Mouse (Mus musculus) midbrain, embryonic 11.5 days (tissue): Measurements from ENCODE around the gene Dpp6. TPM values are rescaled to one million over a fixed set of nuclear protein-coding genes. Genes with fewer than 3 reads are reported as not detected.

Experiments
- ATAC-seq: fragments of 200-750 bp; cut with Nextera tagmentation; 2 replicates; pipeline ENCODE4 v1.8.0; 2017; ENCODE audit warnings: moderate TSS enrichment, moderate library complexity; ENCODE audit not compliant: low FRiP score
- DNase-seq: peaks from one replicate; pipeline ENCODE4 v3.0.0; 2015; ENCODE audit warnings: low spot score; ENCODE audit errors: missing footprints
- H3K27ac ChIP-seq: fragments of 300-500 bp; sonication (generic); 2 replicates; pipeline ENCODE4 v1.5.1; 2014; ENCODE audit warnings: low read depth, low read length
- H3K27me3 ChIP-seq: fragments of 300-500 bp; sonication (generic); 2 replicates; pipeline ENCODE4 v1.6.1; 2014; ENCODE audit warnings: mild to moderate bottlenecking, low read length, moderate library complexity, mixed read lengths; ENCODE audit not compliant: control insufficient read depth, insufficient read depth
- H3K36me3 ChIP-seq: fragments of 300-500 bp; sonication (generic); 2 replicates; pipeline ENCODE4 v1.6.1; 2014; ENCODE audit warnings: mild to moderate bottlenecking, low read length, moderate library complexity, mixed read lengths; ENCODE audit not compliant: control insufficient read depth, insufficient read depth
- H3K4me1 ChIP-seq: fragments of 300-500 bp; sonication (generic); 2 replicates; pipeline ENCODE4 v1.6.1; 2014; ENCODE audit warnings: low read length; ENCODE audit not compliant: control insufficient read depth, insufficient read depth
- H3K4me2 ChIP-seq: fragments of 300-500 bp; sonication (generic); 2 replicates; pipeline ENCODE4 v1.6.1; 2014; ENCODE audit warnings: mild to moderate bottlenecking, moderate library complexity
- H3K4me3 ChIP-seq: fragments of 300-500 bp; sonication (generic); 2 replicates; pipeline ENCODE4 v1.5.1; 2014; ENCODE audit warnings: low read depth, low read length
- H3K9ac ChIP-seq: fragments of 300-500 bp; sonication (generic); 2 replicates; pipeline ENCODE4 v1.6.1; 2014; ENCODE audit warnings: low read length
- H3K9me3 ChIP-seq: fragments of 300-500 bp; sonication (generic); 2 replicates; pipeline ENCODE4 v1.6.1; 2016; ENCODE audit warnings: low read length; ENCODE audit not compliant: control insufficient read depth
- WGBS: fragments of 180-500 bp; shearing (Covaris S2); extraction: QIAGEN DNeasy Blood & Tissue Kit; methylation state at CpG from one replicate; pipeline ENCODE4 v1.1.7; 2014; 5-methylcytosine and 5-hydroxymethylcytosine counted together
- polyA plus RNA-seq: library from polyadenylated mRNA; unstranded; fragments of >200 nt; fragmentation: Nextera tagmentation; extraction: Ambion mirVana; gene quantifications from 2 replicates; pipeline ENCODE4 v1.2.1, GENCODE M21; 2014

Dpp6 gene
- polyA plus RNA-seq, 1 experiment from 2014 or later: 13.4 TPM

DNA sequence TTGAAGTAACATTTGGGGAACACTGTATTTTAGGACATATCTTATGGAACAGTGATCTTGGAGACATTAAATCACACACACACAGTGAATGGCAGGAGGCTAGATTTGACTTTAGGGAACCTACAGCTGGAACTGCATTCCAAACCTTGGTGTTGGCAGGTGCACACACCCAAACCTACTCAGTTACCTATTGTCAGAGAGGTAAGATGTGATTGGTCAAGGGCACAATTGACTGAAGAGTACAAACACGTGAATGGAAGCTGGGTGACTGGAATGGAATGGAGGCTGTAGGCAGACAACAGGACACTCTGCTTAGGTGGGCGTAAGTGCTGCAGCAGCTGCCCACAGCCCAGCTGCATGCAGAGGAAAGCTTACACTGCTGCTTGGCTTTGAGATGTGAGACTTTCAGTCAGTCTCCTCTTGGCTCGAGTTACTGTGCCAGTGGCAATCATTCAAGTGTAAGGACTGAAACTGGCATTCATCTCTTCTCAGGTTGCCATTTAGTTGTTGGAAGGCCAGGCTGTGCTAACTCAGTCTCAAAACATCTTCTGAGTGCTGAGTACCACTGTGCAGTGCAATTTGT, 507.4 kb downstream of the Dpp6 start:
- H3K36me3 ChIP-seq: no peaks in the 10 kb centered on the region
- no peak overlapping the region for H3K4me2 ChIP-seq
- no peaks in the 10 kb centered on the region for H3K4me1 ChIP-seq
- H3K27ac ChIP-seq: no peak overlapping the region
- H3K27me3 ChIP-seq: no peaks in the 10 kb centered on the region
- H3K9ac ChIP-seq: no peak overlapping the region
- H3K9me3 ChIP-seq: no peaks in the 10 kb centered on the region
- ATAC-seq (no peak), DNase-seq (no peak)
- WGBS: 67% methylated on average over 3 of the region's 3 CpGs
- no peak overlapping the region for H3K4me3 ChIP-seq

GRCm38 (mm10) chr5:27336698-27337097, 519.7 kb downstream of the Dpp6 start:
- 72% methylated on average over 2 of the region's 2 CpGs for WGBS
- DNase-seq (no peak), ATAC-seq (no peak)
- Histone ChIP-seq H3K9ac (no peak overlapping the region), H3K4me1 (no peaks in the 10 kb centered on the region), H3K36me3 (no peaks in the 10 kb centered on the region), H3K9me3 (no peaks in the 10 kb centered on the region), H3K27ac (no peak overlapping the region), H3K4me2 (no peak overlapping the region), H3K27me3 (no peaks in the 10 kb centered on the region), H3K4me3 (no peak overlapping the region)

DNA sequence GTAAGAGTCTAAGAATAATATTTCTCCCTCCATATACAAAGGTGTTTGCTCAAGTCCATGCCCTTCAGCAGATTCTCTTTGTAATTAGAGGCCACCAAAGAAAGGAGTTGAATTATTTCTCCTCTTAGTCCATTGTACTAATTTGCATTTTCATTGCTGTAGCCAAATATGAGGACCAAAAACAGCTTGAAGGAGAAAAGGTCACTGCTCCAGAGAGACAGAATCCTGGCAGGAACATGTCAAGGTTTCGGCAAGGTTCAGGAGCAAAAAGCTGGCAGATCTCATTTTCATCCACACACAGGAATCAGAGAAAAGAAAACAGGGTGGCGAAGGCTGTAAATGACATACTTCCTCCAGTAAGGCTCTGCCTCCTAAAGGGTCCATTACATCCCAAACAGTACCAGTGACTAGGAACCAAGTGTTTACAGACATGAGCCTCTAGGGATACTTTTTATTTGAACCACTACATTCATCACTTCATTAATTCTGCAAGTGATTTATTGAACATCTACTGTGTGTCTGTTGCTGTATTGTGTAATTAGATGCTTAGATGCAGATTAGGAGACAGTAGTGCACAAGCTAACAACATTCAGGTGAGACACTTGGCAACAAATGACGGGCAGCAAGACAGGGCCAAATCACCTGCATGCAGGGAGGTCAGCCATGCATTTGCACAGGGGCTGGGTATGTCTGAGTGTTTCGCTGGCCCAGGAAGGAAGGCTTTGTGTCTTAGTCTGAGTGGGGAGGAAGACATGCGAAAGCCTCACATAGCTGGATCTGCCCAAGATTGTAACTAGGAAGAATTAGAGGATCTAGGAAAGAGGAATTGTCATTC, 522.4 kb downstream of the Dpp6 start:
- Histone ChIP-seq H3K4me3 (no peak overlapping the region), H3K27ac (no peak overlapping the region), H3K4me2 (no peak overlapping the region), H3K4me1 (no peaks in the 10 kb centered on the region), H3K36me3 (no peaks in the 10 kb centered on the region), H3K9me3 (no peaks in the 10 kb centered on the region), H3K9ac (no peak overlapping the region), H3K27me3 (no peaks in the 10 kb centered on the region)
- no peak for ATAC-seq
- DNase-seq: peak; percentile 44
- WGBS: 84% methylated on average over 5 of the region's 5 CpGs

DNA sequence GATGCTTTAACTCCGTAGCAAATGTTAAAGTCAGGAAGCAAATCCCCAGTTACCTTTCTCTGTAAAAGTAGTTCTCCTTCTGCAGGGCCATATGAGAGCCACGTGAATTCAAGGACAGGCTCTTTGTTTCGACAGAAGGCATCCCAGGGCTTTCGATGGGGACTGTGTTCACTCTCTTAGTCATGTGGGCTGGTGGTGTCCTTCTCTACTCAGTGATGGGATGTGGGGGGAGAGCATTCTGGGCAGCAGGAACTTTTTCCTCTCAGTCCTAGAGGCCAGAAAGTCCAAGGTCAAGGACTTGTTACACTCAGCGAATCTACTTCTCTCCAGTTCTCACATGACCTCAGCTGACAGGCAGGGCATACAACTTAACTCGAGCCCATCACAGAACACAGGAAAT, 525.3 kb downstream of the Dpp6 start:
- 82% methylated on average over 6 of the region's 6 CpGs for WGBS
- Histone ChIP-seq H3K9me3 (no peaks in the 10 kb centered on the region), H3K4me2 (no peak overlapping the region), H3K9ac (no peak overlapping the region), H3K27me3 (no peaks in the 10 kb centered on the region), H3K4me1 (no peaks in the 10 kb centered on the region), H3K4me3 (no peak overlapping the region), H3K27ac (no peak overlapping the region), H3K36me3 (no peaks in the 10 kb centered on the region)
- ATAC-seq: no peak
- no peak for DNase-seq

DNA sequence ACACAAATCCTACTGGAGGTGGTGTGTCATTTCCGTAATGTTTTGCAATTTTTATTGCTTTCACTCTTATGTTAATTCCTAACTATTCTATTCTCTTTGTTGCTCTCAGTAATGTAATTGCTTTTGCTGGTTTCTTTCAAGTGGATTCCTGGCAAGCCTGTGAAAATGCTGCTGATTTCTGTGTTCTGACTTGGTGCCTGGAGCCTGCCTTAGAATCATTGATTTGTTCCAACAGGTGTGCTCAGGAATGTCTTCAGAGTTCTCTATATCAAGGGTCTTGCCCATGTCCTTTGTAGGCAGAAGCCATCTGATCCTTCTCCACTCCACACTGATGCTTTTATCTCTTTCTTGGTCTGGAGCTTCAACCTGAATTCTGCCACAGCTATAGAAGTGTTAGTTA, 526.6 kb downstream of the Dpp6 start:
- Histone ChIP-seq H3K4me3 (no peak overlapping the region), H3K9ac (no peak overlapping the region), H3K27me3 (no peaks in the 10 kb centered on the region), H3K36me3 (no peaks in the 10 kb centered on the region), H3K4me1 (0 out of 2 replicates have a peak, but pooled peaks cover 5% of the 10 kb centered on the region), H3K27ac (no peak overlapping the region), H3K4me2 (no peak overlapping the region), H3K9me3 (no peaks in the 10 kb centered on the region)
- DNase-seq (peak; percentile 69), ATAC-seq (no peak)
- WGBS: 96% methylated on average over 1 of the region's 1 CpGs

- Histone ChIP-seq H3K4me1 (peaks cover 10% of the 10 kb centered on the region; the same call in 1 of the 2 replicates), H3K27ac (no peak overlapping the region), H3K36me3 (no peaks in the 10 kb centered on the region), H3K9me3 (no peaks in the 10 kb centered on the region), H3K27me3 (no peaks in the 10 kb centered on the region), H3K4me3 (no peak overlapping the region), H3K9ac (no peak overlapping the region), H3K4me2 (no peak overlapping the region)
- no peak for DNase-seq
- WGBS: 63% methylated on average over 5 of the region's 5 CpGs
- no peak for ATAC-seq
These were observed 531.4 kb downstream of the Dpp6 start for GRCm38 (mm10) chr5:27348181-27349095.

DNA sequence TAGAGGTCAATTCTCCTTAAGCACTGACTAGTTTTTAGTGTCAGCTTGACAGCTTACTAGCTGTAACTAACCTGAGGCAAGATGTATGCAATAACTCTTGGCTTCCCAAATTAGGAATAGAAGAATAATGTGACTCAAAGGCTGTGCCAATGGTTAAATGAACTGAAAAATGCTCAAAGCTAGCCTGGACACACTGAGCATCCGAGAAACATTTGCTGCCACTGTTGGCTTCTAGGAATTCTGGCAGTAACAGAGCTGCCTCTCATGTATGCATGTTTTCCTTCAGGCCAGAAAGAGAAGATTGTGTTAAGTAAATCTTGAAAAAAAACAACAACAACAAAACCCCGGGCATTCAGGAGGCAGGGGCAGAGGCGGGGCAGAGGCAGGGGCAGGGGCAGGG, 540.6 kb downstream of the Dpp6 start:
- no peak overlapping the region for H3K4me3 ChIP-seq
- ATAC-seq: no peak
- no peak overlapping the region for H3K4me2 ChIP-seq
- WGBS: 77% methylated on average over 3 of the region's 3 CpGs
- H3K9ac ChIP-seq: no peak overlapping the region
- H3K27ac ChIP-seq: no peak overlapping the region
- DNase-seq: no peak
- H3K9me3 ChIP-seq: no peaks in the 10 kb centered on the region
- no peaks in the 10 kb centered on the region for H3K27me3 ChIP-seq
- H3K36me3 ChIP-seq: no peaks in the 10 kb centered on the region
- no peaks in the 10 kb centered on the region for H3K4me1 ChIP-seq

DNA sequence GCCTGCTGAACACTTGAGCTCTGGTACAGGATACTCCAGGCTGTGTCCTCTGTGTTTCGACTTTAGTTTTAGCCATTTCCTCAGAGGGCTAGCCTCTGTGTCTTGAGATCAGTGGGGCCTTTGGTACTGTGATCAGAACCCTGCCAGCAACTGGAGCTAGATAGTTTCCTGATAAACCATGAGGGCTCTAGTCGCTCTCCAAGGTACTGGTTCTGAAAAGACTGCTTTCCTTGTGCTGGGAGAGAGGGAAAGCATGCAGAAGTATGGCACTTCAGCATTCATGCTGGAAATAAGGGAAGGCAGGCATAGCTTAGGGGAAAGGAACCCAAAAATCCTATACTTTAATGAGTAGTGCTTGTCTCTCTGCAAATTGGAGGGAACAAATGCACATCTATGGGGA, 548.9 kb downstream of the Dpp6 start:
- Histone ChIP-seq H3K27ac (no peak overlapping the region), H3K36me3 (no peaks in the 10 kb centered on the region), H3K9ac (no peak overlapping the region), H3K4me2 (no peak overlapping the region), H3K9me3 (no peaks in the 10 kb centered on the region), H3K4me3 (no peak overlapping the region), H3K27me3 (no peaks in the 10 kb centered on the region), H3K4me1 (no peaks in the 10 kb centered on the region)
- ATAC-seq (no peak), DNase-seq (no peak)
- WGBS: 60% methylated on average over 2 of the region's 2 CpGs

DNA sequence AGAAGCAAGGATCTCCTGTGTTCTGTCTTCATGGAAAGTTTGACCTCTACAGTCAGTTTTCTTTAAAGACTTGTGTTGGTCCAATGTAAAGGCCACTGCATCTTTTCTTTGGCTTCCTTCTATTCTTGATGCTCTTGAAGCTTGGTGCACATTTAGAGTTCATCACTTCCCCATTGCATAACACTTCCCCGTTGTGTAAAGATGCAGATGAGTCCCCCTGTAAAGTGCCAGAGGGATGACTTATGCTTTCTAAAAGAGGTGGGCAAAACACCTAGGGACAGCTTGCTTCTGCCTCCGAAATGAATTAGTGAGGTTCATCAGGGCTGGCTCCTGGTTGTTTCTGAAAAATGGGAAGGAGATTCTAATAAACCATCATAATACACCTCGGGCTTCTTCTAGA, 553.8 kb downstream of the Dpp6 start:
- ATAC-seq: no peak
- Histone ChIP-seq H3K4me2 (no peak overlapping the region), H3K36me3 (no peaks in the 10 kb centered on the region), H3K27ac (no peak overlapping the region), H3K27me3 (no peaks in the 10 kb centered on the region), H3K9me3 (no peaks in the 10 kb centered on the region), H3K4me1 (no peaks in the 10 kb centered on the region), H3K4me3 (no peak overlapping the region), H3K9ac (no peak overlapping the region)
- WGBS: 82% methylated on average over 3 of the region's 3 CpGs
- DNase-seq: no peak
